Mouse (Mus musculus): ENCODE measurements at regions not wholly inside any gene's neighbourhood (a gene's known extent, or its start where the extent isn't known, plus 50 kb on each side); places are given as distances from the start of the nearest gene placed in this dataset.
A peak's percentile ranks its signal among the peaks of the same experiment; 100 is the strongest.

GRCm38 (mm10) chr12:110020541-110021470 is 258.1 kb upstream of the Dio3 start:
- H3K36me3 ChIP-seq (ENCODE audit: control insufficient read depth): no peaks in the 10 kb centered on the region; the same call in 1 of the 2 replicates
- H3K27me3 ChIP-seq (ENCODE audit: control insufficient read depth): no peaks in the 10 kb centered on the region
- H3K4me1 ChIP-seq (ENCODE audit: control insufficient read depth): no peaks in the 10 kb centered on the region
- no peak overlapping the region for H3K4me3 ChIP-seq (replicated peaks)
- TF ChIP-seq TAL1 (IDR thresholded peaks at IDR 0.05; ENCODE audit: low read length) (no peak), GATA1 (IDR thresholded peaks at IDR 0.05; ENCODE audit: low read length) (no peak)
- peaks cover 13% of the 10 kb centered on the region for H3K9me3 ChIP-seq (ENCODE audit: control insufficient read depth, low read length)

DNA sequence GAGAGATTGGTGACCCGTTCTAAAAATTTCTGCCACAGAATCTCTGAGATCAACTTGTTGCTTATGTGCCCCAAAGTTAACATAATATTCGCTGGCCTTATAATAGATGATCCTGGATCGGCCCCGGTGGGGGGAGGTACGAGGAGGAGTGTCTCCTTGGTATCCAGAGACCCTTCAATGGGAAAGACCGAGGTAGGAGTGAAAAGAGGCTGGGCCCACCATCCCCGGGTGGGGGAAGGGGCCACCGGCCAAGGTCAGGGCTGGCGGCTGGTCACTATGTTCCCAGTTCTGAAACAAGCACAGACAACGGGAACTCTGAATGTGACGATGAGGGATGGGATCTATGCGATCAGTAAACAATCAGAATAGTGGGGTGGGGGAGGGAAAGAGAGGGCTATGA is 257.2 kb upstream of the Dio3 start:
- peaks cover 13% of the 10 kb centered on the region for H3K9me3 ChIP-seq (ENCODE audit: control insufficient read depth, low read length)

DNA sequence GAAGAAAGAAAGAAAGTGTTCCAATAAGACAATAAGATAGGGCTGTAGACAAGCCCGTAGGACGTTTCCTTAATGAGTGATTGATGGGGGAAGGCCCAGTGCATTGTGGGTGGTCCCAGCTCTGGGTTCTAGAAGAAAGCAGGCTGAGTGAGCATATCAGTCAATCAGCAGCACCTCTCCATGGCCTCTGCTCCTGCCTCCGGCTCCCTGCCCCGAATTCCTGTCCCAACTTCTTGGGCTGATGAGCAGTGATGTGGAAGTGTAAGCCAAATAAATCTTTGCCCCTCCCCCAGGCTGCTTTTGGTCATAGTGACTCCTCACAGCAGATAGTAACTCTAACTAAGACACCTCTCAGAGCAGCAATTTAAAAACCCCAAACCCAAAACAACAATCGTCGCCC is 256.2 kb upstream of the Dio3 start:
- Histone ChIP-seq H3K9me3 (ENCODE audit: control insufficient read depth, low read length) (peaks cover 13% of the 10 kb centered on the region), H3K27me3 (ENCODE audit: control insufficient read depth) (no peaks in the 10 kb centered on the region), H3K4me1 (ENCODE audit: control insufficient read depth) (no peaks in the 10 kb centered on the region), H3K4me3 (replicated peaks) (no peak overlapping the region), H3K36me3 (ENCODE audit: control insufficient read depth) (no peaks in the 10 kb centered on the region; the same call in 1 of the 2 replicates)
- no peak for TF ChIP-seq GATA1 (IDR thresholded peaks at IDR 0.05; ENCODE audit: low read length)
- no peak for TF ChIP-seq TAL1 (IDR thresholded peaks at IDR 0.05; ENCODE audit: low read length)

More for the DNA sequence above, 257.2 kb upstream of the Dio3 start:
- Histone ChIP-seq H3K4me3 (replicated peaks) (peak overlapping the region; percentile 14), H3K27me3 (ENCODE audit: control insufficient read depth) (no peaks in the 10 kb centered on the region), H3K36me3 (ENCODE audit: control insufficient read depth) (no peaks in the 10 kb centered on the region; the same call in 1 of the 2 replicates), H3K4me1 (ENCODE audit: control insufficient read depth) (no peaks in the 10 kb centered on the region)
- TF ChIP-seq TAL1 (IDR thresholded peaks at IDR 0.05; ENCODE audit: low read length): no peak
- no peak for TF ChIP-seq GATA1 (IDR thresholded peaks at IDR 0.05; ENCODE audit: low read length)

GRCm38 (mm10) chr12:110023192-110024101 is 255.4 kb upstream of the Dio3 start:
- H3K36me3 ChIP-seq (ENCODE audit: control insufficient read depth): no peaks in the 10 kb centered on the region; the same call in 1 of the 2 replicates
- no peaks in the 10 kb centered on the region for H3K27me3 ChIP-seq (ENCODE audit: control insufficient read depth)
- peak overlapping the region; percentile 26 for H3K4me3 ChIP-seq (replicated peaks)
- H3K9me3 ChIP-seq (ENCODE audit: control insufficient read depth, low read length): peaks cover 11% of the 10 kb centered on the region
- no peak for TF ChIP-seq GATA1 (IDR thresholded peaks at IDR 0.05; ENCODE audit: low read length)
- TF ChIP-seq TAL1 (IDR thresholded peaks at IDR 0.05; ENCODE audit: low read length): no peak
- H3K4me1 ChIP-seq (ENCODE audit: control insufficient read depth): no peaks in the 10 kb centered on the region

DNA sequence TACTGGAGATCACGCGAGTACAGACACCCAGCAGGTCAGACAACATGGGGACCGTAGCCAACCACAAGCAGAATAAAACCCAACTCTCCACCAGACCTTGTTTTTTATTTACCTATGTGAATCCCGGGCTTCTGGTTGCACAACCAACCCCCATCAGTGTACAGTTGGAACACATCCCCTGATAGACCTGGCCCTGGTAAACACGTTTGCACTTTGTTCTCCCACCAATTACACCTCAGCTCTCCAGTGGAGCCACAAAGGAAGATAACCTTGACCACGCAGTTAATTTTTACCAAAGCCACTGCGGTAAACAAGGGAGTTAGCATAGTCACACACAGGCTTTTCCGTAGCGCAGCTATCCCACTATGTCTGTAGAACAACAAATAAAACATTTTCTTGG is 254.6 kb upstream of the Dio3 start:
- H3K27me3 ChIP-seq (ENCODE audit: control insufficient read depth): no peaks in the 10 kb centered on the region
- TF ChIP-seq TAL1 (IDR thresholded peaks at IDR 0.05; ENCODE audit: low read length): no peak
- no peak for TF ChIP-seq GATA1 (IDR thresholded peaks at IDR 0.05; ENCODE audit: low read length)
- H3K4me3 ChIP-seq (replicated peaks): no peak overlapping the region
- no peaks in the 10 kb centered on the region for H3K36me3 ChIP-seq (ENCODE audit: control insufficient read depth)
- H3K9me3 ChIP-seq (ENCODE audit: control insufficient read depth, low read length): peaks cover 8% of the 10 kb centered on the region
- H3K4me1 ChIP-seq (ENCODE audit: control insufficient read depth): no peaks in the 10 kb centered on the region

DNA sequence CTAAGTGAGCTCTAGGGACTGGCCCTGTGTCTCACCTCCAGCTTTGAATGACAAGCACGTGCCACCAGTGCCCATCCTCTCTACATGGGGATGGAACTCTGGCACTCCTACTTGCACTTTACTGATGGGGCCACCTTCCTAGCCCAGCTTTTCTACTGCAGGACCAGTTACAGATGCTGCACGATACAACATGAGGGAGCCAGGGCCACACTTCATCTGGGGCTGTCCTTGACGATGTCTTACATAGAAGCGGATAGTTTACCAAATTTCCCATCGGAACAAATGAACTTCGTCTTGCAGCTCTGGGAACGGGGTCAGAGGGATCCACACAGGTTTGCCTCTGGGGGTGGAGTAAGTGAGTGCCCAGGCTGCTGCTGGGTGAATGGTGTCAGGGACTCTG is 253.7 kb upstream of the Dio3 start:
- no peak for TF ChIP-seq GATA1 (IDR thresholded peaks at IDR 0.05; ENCODE audit: low read length)
- no peak for TF ChIP-seq TAL1 (IDR thresholded peaks at IDR 0.05; ENCODE audit: low read length)
- H3K27me3 ChIP-seq (ENCODE audit: control insufficient read depth): no peaks in the 10 kb centered on the region
- H3K4me3 ChIP-seq (replicated peaks): no peak overlapping the region
- H3K4me1 ChIP-seq (ENCODE audit: control insufficient read depth): no peaks in the 10 kb centered on the region
- H3K36me3 ChIP-seq (ENCODE audit: control insufficient read depth): no peaks in the 10 kb centered on the region
- peaks cover 8% of the 10 kb centered on the region for H3K9me3 ChIP-seq (ENCODE audit: control insufficient read depth, low read length)

- Histone ChIP-seq H3K9me3 (ENCODE audit: control insufficient read depth, low read length) (peaks cover 3% of the 10 kb centered on the region), H3K27me3 (ENCODE audit: control insufficient read depth) (no peaks in the 10 kb centered on the region), H3K4me3 (replicated peaks) (no peak overlapping the region), H3K4me1 (ENCODE audit: control insufficient read depth) (no peaks in the 10 kb centered on the region), H3K36me3 (ENCODE audit: control insufficient read depth) (no peaks in the 10 kb centered on the region)
- TF ChIP-seq TAL1 (IDR thresholded peaks at IDR 0.05; ENCODE audit: low read length): no peak
- no peak for TF ChIP-seq GATA1 (IDR thresholded peaks at IDR 0.05; ENCODE audit: low read length)
Observed at GRCm38 (mm10) chr12:110026033-110026750, 252.7 kb upstream of the Dio3 start.

- Histone ChIP-seq H3K36me3 (ENCODE audit: control insufficient read depth) (no peaks in the 10 kb centered on the region), H3K4me1 (ENCODE audit: control insufficient read depth) (no peaks in the 10 kb centered on the region), H3K9me3 (ENCODE audit: control insufficient read depth, low read length) (no peaks in the 10 kb centered on the region), H3K27me3 (ENCODE audit: control insufficient read depth) (no peaks in the 10 kb centered on the region), H3K4me3 (replicated peaks) (no peak overlapping the region)
- no peak for TF ChIP-seq TAL1 (IDR thresholded peaks at IDR 0.05; ENCODE audit: low read length)
- no peak for TF ChIP-seq GATA1 (IDR thresholded peaks at IDR 0.05; ENCODE audit: low read length)
Observed at GRCm38 (mm10) chr12:110027345-110027744, 251.5 kb upstream of the Dio3 start.

Data from erythroblast, embryonic 14.5 days (primary cell).